Mouse (Mus musculus) forebrain, embryonic 15.5 days (tissue): ENCODE results near the gene Epo. TPM values are rescaled to one million over a fixed set of nuclear protein-coding genes. Genes with fewer than 3 reads are reported as not detected.

Experiments
- ATAC-seq: fragments of 200-750 bp; cut with Nextera tagmentation; replicated peaks from 2 replicates; pipeline ENCODE4 v1.8.0; 2017; ENCODE audit warnings: mild to moderate bottlenecking, moderate TSS enrichment, moderate library complexity
- H3K27ac ChIP-seq: fragments of 300-500 bp; sonication (generic); replicated peaks from 2 replicates; pipeline ENCODE4 v1.5.1; 2015; ENCODE audit warnings: mild to moderate bottlenecking, inconsistent platforms
- H3K27me3 ChIP-seq: fragments of 300-500 bp; sonication (generic); 2 replicates; pipeline ENCODE4 v1.6.1; 2015; ENCODE audit warnings: inconsistent platforms
- H3K36me3 ChIP-seq: fragments of 300-500 bp; sonication (generic); 2 replicates; pipeline ENCODE4 v1.6.1; 2015; ENCODE audit warnings: mild to moderate bottlenecking, inconsistent platforms
- H3K4me1 ChIP-seq: fragments of 300-500 bp; sonication (generic); 2 replicates; pipeline ENCODE4 v1.6.1; 2015; ENCODE audit warnings: inconsistent platforms
- H3K4me2 ChIP-seq: fragments of 300-500 bp; sonication (generic); replicated peaks from 2 replicates; pipeline ENCODE4 v1.6.1; 2015; ENCODE audit warnings: mild to moderate bottlenecking, inconsistent platforms
- H3K4me3 ChIP-seq: fragments of 300-500 bp; sonication (generic); 2 replicates; pipeline ENCODE4 v1.5.1; 2015; ENCODE audit warnings: mild to moderate bottlenecking, inconsistent platforms
- H3K9ac ChIP-seq: fragments of 300-500 bp; sonication (generic); replicated peaks from 2 replicates; pipeline ENCODE4 v1.6.1; 2015; ENCODE audit warnings: mild to moderate bottlenecking, inconsistent platforms
- H3K9me3 ChIP-seq: fragments of 300-500 bp; sonication (generic); 2 replicates; pipeline ENCODE4 v1.6.1; 2016; ENCODE audit warnings: inconsistent platforms
- WGBS: fragments of 180-500 bp; shearing (Covaris S2); methylation state at CpG from one replicate; pipeline ENCODE4 v1.1.7; 2015; ENCODE audit warnings: mixed read lengths; 5-methylcytosine and 5-hydroxymethylcytosine counted together
- polyA plus RNA-seq: library from polyadenylated mRNA; unstranded; fragments of >200 nt; fragmentation: Nextera tagmentation; extraction: Ambion mirVana; gene quantifications from 2 replicates; pipeline ENCODE4 v1.2.1, GENCODE M21; 2015

The Epo gene
- polyA plus RNA-seq = not detected in 2 replicates

- H3K27ac ChIP-seq = peak within 1 kb of the TSS; percentile 98
- peak within 1 kb of the TSS; percentile 87 for H3K4me3 ChIP-seq
- H3K4me1 ChIP-seq = peaks cover 23% of the 10 kb centered on the region
- ATAC-seq = peak; percentile 64
- H3K36me3 ChIP-seq = peaks cover 18% of the 10 kb centered on the region
- under 1% methylated on average over 40 of the region's 40 CpGs for WGBS
- peak within 1 kb of the TSS; percentile 89 for H3K4me2 ChIP-seq
- H3K27me3 ChIP-seq = no peaks in the 10 kb centered on the region
- peak within 1 kb of the TSS; percentile 94 for H3K9ac ChIP-seq
- no peaks in the 10 kb centered on the region for H3K9me3 ChIP-seq
Measured at GRCm38 (mm10) chr5:137533117-137533827, at the start of gene Epo, which contains the start of gene Gnb2. TSS of gene Epo (minus strand) at chr5:137533242. TSS of gene Gnb2 (minus strand) at chr5:137533510.

GRCm38 (mm10) chr5:137582702-137583101 lies 49.7 kb upstream of the Epo start:
- H3K4me2 ChIP-seq = peak overlapping the region; percentile 57
- H3K9ac ChIP-seq = no peak overlapping the region
- 48% methylated on average over 8 of the region's 8 CpGs for whole genome bisulfite sequencing
- H3K36me3 ChIP-seq = no peaks in the 10 kb centered on the region
- peak overlapping the region; percentile 45; the same call in 1 of the 2 replicates for H3K4me3 ChIP-seq
- no peaks in the 10 kb centered on the region for H3K9me3 ChIP-seq
- H3K4me1 ChIP-seq = peaks cover 13% of the 10 kb centered on the region
- H3K27me3 ChIP-seq = no peaks in the 10 kb centered on the region
- H3K27ac ChIP-seq = peak overlapping the region; percentile 83
- ATAC-seq = no peak

- H3K4me3 ChIP-seq = no peak overlapping the region
- no peak overlapping the region for H3K9ac ChIP-seq
- no peaks in the 10 kb centered on the region for H3K9me3 ChIP-seq
- no peak overlapping the region for H3K27ac ChIP-seq
- H3K27me3 ChIP-seq = no peaks in the 10 kb centered on the region
- H3K4me1 ChIP-seq = peaks cover 13% of the 10 kb centered on the region
- no peak for ATAC-seq
- WGBS = 83% methylated on average over 6 of the region's 6 CpGs
- H3K4me2 ChIP-seq = no peak overlapping the region
- H3K36me3 ChIP-seq = no peaks in the 10 kb centered on the region
Measured at GRCm38 (mm10) chr5:137580246-137580645, 47.2 kb upstream of the Epo start.

- peak overlapping the region; percentile 46 for H3K4me2 ChIP-seq
- no peak overlapping the region for H3K27ac ChIP-seq
- 10% methylated on average over 27 of the region's 27 CpGs for WGBS
- no peaks in the 10 kb centered on the region for H3K36me3 ChIP-seq
- peak overlapping the region; percentile 27 for H3K4me3 ChIP-seq
- peaks cover 6% of the 10 kb centered on the region for H3K4me1 ChIP-seq
- H3K9me3 ChIP-seq = no peaks in the 10 kb centered on the region
- no peak for ATAC-seq
- peak overlapping the region; percentile 30; the same call in 1 of the 2 replicates for H3K9ac ChIP-seq
- no peaks in the 10 kb centered on the region for H3K27me3 ChIP-seq
Measured at GRCm38 (mm10) chr5:137574470-137574901, 41.4 kb upstream of the Epo start.

GRCm38 (mm10) chr5:137570691-137571586 lies 37.9 kb upstream of the Epo start:
- H3K36me3 ChIP-seq = peaks cover 7% of the 10 kb centered on the region; the same call in 1 of the 2 replicates
- WGBS = 85% methylated on average over 17 of the region's 17 CpGs
- no peak for ATAC-seq

GRCm38 (mm10) chr5:137570181-137570580 lies 37.1 kb upstream of the Epo start:
- H3K9me3 ChIP-seq = no peaks in the 10 kb centered on the region
- peaks cover 7% of the 10 kb centered on the region; the same call in 1 of the 2 replicates for H3K36me3 ChIP-seq
- H3K4me1 ChIP-seq = peaks cover 6% of the 10 kb centered on the region
- ATAC-seq = no peak
- no peak overlapping the region for H3K27ac ChIP-seq
- no peaks in the 10 kb centered on the region for H3K27me3 ChIP-seq
- WGBS = 66% methylated on average over 7 of the region's 7 CpGs
- no peak overlapping the region for H3K9ac ChIP-seq
- H3K4me2 ChIP-seq = no peak overlapping the region
- H3K4me3 ChIP-seq = no peak overlapping the region

More at GRCm38 (mm10) chr5:137570691-137571586, 37.9 kb upstream of the Epo start:
- Histone ChIP-seq H3K27ac (no peak overlapping the region), H3K4me2 (no peak overlapping the region), H3K27me3 (no peaks in the 10 kb centered on the region), H3K9me3 (no peaks in the 10 kb centered on the region), H3K9ac (no peak overlapping the region), H3K4me1 (peaks cover 6% of the 10 kb centered on the region), H3K4me3 (no peak overlapping the region)

GRCm38 (mm10) chr5:137569665-137570064 lies 36.6 kb upstream of the Epo start, which contains the start of gene Tfr2:
TSS of gene Tfr2 (plus strand) at chr5:137569840.
- Histone ChIP-seq H3K27ac (no peak within 1 kb of the TSS), H3K36me3 (peaks cover 11% of the 10 kb centered on the region; the same call in 1 of the 2 replicates), H3K4me1 (peaks cover 5% of the 10 kb centered on the region), H3K9ac (no peak within 1 kb of the TSS), H3K9me3 (no peaks in the 10 kb centered on the region), H3K27me3 (no peaks in the 10 kb centered on the region), H3K4me3 (no peak within 1 kb of the TSS), H3K4me2 (no peak within 1 kb of the TSS)
- 41% methylated on average over 9 of the region's 9 CpGs for WGBS
- ATAC-seq = no peak

GRCm38 (mm10) chr5:137569031-137569430 lies 36.0 kb upstream of the Epo start:
- no peak overlapping the region for H3K27ac ChIP-seq
- no peaks in the 10 kb centered on the region for H3K27me3 ChIP-seq
- no peaks in the 10 kb centered on the region for H3K4me1 ChIP-seq
- no peak overlapping the region for H3K4me2 ChIP-seq
- peaks cover 13% of the 10 kb centered on the region; the same call in 1 of the 2 replicates for H3K36me3 ChIP-seq
- no peaks in the 10 kb centered on the region for H3K9me3 ChIP-seq
- WGBS = 76% methylated on average over 12 of the region's 12 CpGs
- no peak for ATAC-seq
- no peak overlapping the region for H3K9ac ChIP-seq
- H3K4me3 ChIP-seq = no peak overlapping the region

GRCm38 (mm10) chr5:137568223-137568798 lies 35.3 kb upstream of the Epo start:
- no peak overlapping the region for H3K27ac ChIP-seq
- H3K27me3 ChIP-seq = no peaks in the 10 kb centered on the region
- no peak overlapping the region for H3K4me2 ChIP-seq
- no peaks in the 10 kb centered on the region for H3K4me1 ChIP-seq
- H3K36me3 ChIP-seq = peaks cover 13% of the 10 kb centered on the region; the same call in 1 of the 2 replicates
- WGBS = 82% methylated on average over 8 of the region's 8 CpGs
- no peak for ATAC-seq
- no peak overlapping the region for H3K9ac ChIP-seq
- H3K4me3 ChIP-seq = no peak overlapping the region
- H3K9me3 ChIP-seq = no peaks in the 10 kb centered on the region

- Histone ChIP-seq H3K9ac (no peak overlapping the region), H3K4me2 (no peak overlapping the region), H3K4me1 (no peaks in the 10 kb centered on the region), H3K36me3 (peaks cover 13% of the 10 kb centered on the region; the same call in 1 of the 2 replicates), H3K9me3 (no peaks in the 10 kb centered on the region), H3K4me3 (no peak overlapping the region), H3K27me3 (no peaks in the 10 kb centered on the region), H3K27ac (no peak overlapping the region)
- whole genome bisulfite sequencing = 98% methylated on average over 5 of the region's 5 CpGs
- no peak for ATAC-seq
Measured at GRCm38 (mm10) chr5:137566416-137566815, 33.4 kb upstream of the Epo start.

GRCm38 (mm10) chr5:137565744-137566143 lies 32.7 kb upstream of the Epo start:
- H3K4me1 ChIP-seq = no peaks in the 10 kb centered on the region
- no peak overlapping the region for H3K4me3 ChIP-seq
- WGBS = 74% methylated on average over 6 of the region's 6 CpGs
- no peak overlapping the region for H3K27ac ChIP-seq
- H3K4me2 ChIP-seq = no peak overlapping the region
- H3K9me3 ChIP-seq = no peaks in the 10 kb centered on the region
- no peaks in the 10 kb centered on the region for H3K27me3 ChIP-seq
- H3K9ac ChIP-seq = no peak overlapping the region
- H3K36me3 ChIP-seq = peaks cover 13% of the 10 kb centered on the region; the same call in 1 of the 2 replicates
- no peak for ATAC-seq
